Mouse (Mus musculus): ENCODE results near the gene Flii. TPM values are rescaled to one million over a fixed set of nuclear protein-coding genes. Genes with fewer than 3 reads are reported as not detected.

Flii gene
- 195 and 218 TPM in 2 replicates for polyA plus RNA-seq (2012; ENCODE audit: insufficient read depth, low replicate concordance)

GRCm38 (mm10) chr11:60726601-60727391 lies at the start of gene Flii:
Gene Flii (minus strand): TSS chr11:60727263.
- Histone ChIP-seq H3K36me3 (replicated peaks; ENCODE audit: low read length) (peaks cover 60% of the 10 kb centered on the region), H3K4me1 (peaks cover 49% of the 10 kb centered on the region), H3K27me3 (replicated peaks) (no peaks in the 10 kb centered on the region), H3K4me3 (replicated peaks) (peak within 1 kb of the TSS; percentile 99), H3K9me3 (no peaks in the 10 kb centered on the region)
- TF ChIP-seq GATA1 (IDR thresholded peaks at IDR 0.05; ENCODE audit: borderline replicate concordance, low read length): no peak
- no peak for TF ChIP-seq FLI1 (IDR thresholded peaks at IDR 0.05; ENCODE audit: low read length)

DNA sequence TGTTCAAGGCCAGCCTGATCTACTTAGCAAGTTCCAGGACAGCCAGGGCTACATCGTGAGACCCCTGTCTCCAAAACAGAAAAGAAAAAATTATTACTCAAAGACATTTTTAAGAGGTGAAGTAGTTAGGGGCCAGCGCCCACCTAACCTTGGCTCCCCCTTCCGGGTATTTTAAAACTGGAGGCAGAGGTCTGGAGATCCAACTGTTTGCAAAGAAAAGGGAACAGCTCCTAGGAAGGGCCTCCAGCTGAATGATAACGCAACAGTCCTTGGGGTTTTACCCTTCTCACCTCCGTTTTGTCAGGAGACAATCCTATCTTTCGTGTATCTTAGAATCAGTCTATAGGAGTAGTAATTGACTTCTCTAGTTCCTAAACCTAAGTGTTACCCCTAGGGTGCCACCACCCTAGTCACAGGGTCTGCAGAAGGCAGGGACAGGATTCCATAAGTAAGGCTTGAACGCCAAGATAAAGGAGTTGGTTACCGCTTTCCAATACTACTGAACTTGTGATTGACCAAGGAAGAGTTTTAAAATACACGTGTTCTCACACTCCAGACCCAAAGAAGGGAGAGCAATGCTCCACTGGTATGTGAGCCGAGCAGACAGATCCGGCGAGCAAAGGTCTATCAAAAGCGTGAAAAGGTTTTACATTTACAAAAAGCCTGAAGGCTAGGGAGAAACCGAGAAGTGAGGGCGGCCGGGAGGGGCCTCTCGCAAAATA lies 49.2 kb upstream of the Flii start:
- H3K27me3 ChIP-seq (replicated peaks): no peaks in the 10 kb centered on the region
- H3K4me3 ChIP-seq (replicated peaks): peak overlapping the region; percentile 99
- H3K4me1 ChIP-seq: peaks cover 64% of the 10 kb centered on the region
- peaks cover 31% of the 10 kb centered on the region for H3K36me3 ChIP-seq (replicated peaks; ENCODE audit: low read length)
- TF ChIP-seq FLI1 (IDR thresholded peaks at IDR 0.05; ENCODE audit: low read length) (no peak), GATA1 (IDR thresholded peaks at IDR 0.05; ENCODE audit: borderline replicate concordance, low read length) (no peak)
- no peaks in the 10 kb centered on the region for H3K9me3 ChIP-seq

DNA sequence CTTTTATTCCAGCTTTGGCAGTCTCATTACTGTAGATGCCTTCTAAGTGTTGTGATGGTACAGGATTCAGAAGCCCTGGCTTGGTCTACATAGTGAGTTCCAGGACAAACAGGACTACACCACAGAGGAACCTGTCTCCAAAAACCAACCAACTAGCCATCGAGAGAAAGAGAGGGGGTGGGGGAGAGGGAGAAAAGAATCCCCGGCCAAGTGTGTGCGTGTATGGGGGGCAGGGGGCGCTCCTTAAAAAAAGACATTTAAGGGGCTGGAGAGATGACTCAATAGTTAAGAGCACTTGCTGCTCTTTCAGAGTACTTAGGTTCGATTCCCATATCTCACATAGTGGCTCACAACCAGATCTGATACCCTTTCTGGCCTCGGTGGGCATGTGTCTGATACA lies 48.5 kb upstream of the Flii start:
- H3K4me1 ChIP-seq: peaks cover 61% of the 10 kb centered on the region
- TF ChIP-seq FLI1 (IDR thresholded peaks at IDR 0.05; ENCODE audit: low read length) (no peak), GATA1 (IDR thresholded peaks at IDR 0.05; ENCODE audit: borderline replicate concordance, low read length) (no peak)
- H3K36me3 ChIP-seq (replicated peaks; ENCODE audit: low read length): peaks cover 26% of the 10 kb centered on the region
- no peaks in the 10 kb centered on the region for H3K9me3 ChIP-seq
- peak overlapping the region; percentile 99 for H3K4me3 ChIP-seq (replicated peaks)
- H3K27me3 ChIP-seq (replicated peaks): peaks cover 2% of the 10 kb centered on the region

GRCm38 (mm10) chr11:60774841-60775240 lies 47.8 kb upstream of the Flii start:
- peaks cover 19% of the 10 kb centered on the region for H3K36me3 ChIP-seq (replicated peaks; ENCODE audit: low read length)
- peaks cover 57% of the 10 kb centered on the region for H3K4me1 ChIP-seq
- no peaks in the 10 kb centered on the region for H3K9me3 ChIP-seq
- H3K4me3 ChIP-seq (replicated peaks): peak overlapping the region; percentile 51
- TF ChIP-seq GATA1 (IDR thresholded peaks at IDR 0.05; ENCODE audit: borderline replicate concordance, low read length): no peak
- no peak for TF ChIP-seq FLI1 (IDR thresholded peaks at IDR 0.05; ENCODE audit: low read length)
- H3K27me3 ChIP-seq (replicated peaks): peaks cover 2% of the 10 kb centered on the region

GRCm38 (mm10) chr11:60774158-60774689 lies 47.2 kb upstream of the Flii start:
- peak overlapping the region; percentile 10 for H3K4me3 ChIP-seq (replicated peaks)
- H3K36me3 ChIP-seq (replicated peaks; ENCODE audit: low read length): peaks cover 13% of the 10 kb centered on the region
- no peak for TF ChIP-seq FLI1 (IDR thresholded peaks at IDR 0.05; ENCODE audit: low read length)
- no peak for TF ChIP-seq GATA1 (IDR thresholded peaks at IDR 0.05; ENCODE audit: borderline replicate concordance, low read length)
- no peaks in the 10 kb centered on the region for H3K9me3 ChIP-seq
- peaks cover 54% of the 10 kb centered on the region for H3K4me1 ChIP-seq
- H3K27me3 ChIP-seq (replicated peaks): peaks cover 2% of the 10 kb centered on the region

DNA sequence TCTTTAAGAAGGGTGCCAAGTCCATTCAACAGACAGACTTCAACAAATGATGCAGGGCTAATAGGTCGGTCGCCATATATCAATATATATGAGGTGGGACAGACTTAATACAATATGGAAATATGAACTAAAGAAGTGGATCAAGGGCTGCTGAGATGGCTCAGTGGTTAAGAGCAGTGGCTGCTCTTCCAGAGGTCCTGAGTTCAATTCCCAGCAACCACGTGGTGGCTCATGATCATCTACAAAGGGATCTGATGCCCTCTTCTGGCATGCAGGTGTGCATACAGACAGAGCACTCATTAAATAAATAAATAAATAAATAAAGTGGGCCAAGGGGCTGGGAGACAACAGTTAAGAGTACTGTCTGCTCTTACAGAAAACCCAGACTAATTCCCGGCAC lies 45.1 kb upstream of the Flii start:
- no peak for TF ChIP-seq GATA1 (IDR thresholded peaks at IDR 0.05; ENCODE audit: borderline replicate concordance, low read length)
- TF ChIP-seq FLI1 (IDR thresholded peaks at IDR 0.05; ENCODE audit: low read length): no peak
- Histone ChIP-seq H3K27me3 (replicated peaks) (peaks cover 2% of the 10 kb centered on the region), H3K9me3 (no peaks in the 10 kb centered on the region), H3K4me3 (replicated peaks) (no peak overlapping the region), H3K4me1 (peaks cover 41% of the 10 kb centered on the region), H3K36me3 (replicated peaks; ENCODE audit: low read length) (peaks cover 3% of the 10 kb centered on the region)

DNA sequence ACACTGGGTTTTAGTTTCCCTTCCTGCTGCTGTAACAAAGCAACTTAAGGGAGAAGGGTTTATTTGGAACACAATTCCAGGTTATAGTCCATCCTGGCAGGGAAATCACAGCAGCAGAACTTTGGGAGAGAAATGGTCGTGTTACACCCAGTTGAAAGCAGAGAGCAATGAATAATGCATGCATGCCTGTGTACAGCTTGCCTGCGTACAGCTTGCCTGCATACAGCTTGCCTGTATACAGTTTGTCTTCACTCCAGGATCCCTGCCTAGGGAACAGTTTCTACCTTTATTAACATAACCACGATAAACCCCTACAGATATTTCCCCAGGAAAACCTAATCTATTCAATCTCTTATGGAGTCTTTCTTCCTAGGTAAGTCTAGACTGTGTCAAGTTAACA lies 43.7 kb upstream of the Flii start:
- Histone ChIP-seq H3K4me3 (replicated peaks) (peak overlapping the region; percentile 83), H3K36me3 (replicated peaks; ENCODE audit: low read length) (peaks cover 9% of the 10 kb centered on the region), H3K9me3 (no peaks in the 10 kb centered on the region), H3K4me1 (peaks cover 34% of the 10 kb centered on the region), H3K27me3 (replicated peaks) (peaks cover 2% of the 10 kb centered on the region)
- TF ChIP-seq GATA1 (IDR thresholded peaks at IDR 0.05; ENCODE audit: borderline replicate concordance, low read length) (no peak), FLI1 (IDR thresholded peaks at IDR 0.05; ENCODE audit: low read length) (no peak)

GRCm38 (mm10) chr11:60769322-60769721 lies 42.3 kb upstream of the Flii start:
- Histone ChIP-seq H3K4me3 (replicated peaks) (peak overlapping the region; percentile 86), H3K4me1 (peaks cover 20% of the 10 kb centered on the region)

GRCm38 (mm10) chr11:60766969-60767368 lies 39.9 kb upstream of the Flii start:
- Histone ChIP-seq H3K9me3 (peaks cover 6% of the 10 kb centered on the region; the same call in 1 of the 2 replicates), H3K4me1 (peaks cover 12% of the 10 kb centered on the region), H3K4me3 (replicated peaks) (no peak overlapping the region), H3K36me3 (replicated peaks; ENCODE audit: low read length) (peaks cover 28% of the 10 kb centered on the region), H3K27me3 (replicated peaks) (peaks cover 2% of the 10 kb centered on the region)
- TF ChIP-seq FLI1 (IDR thresholded peaks at IDR 0.05; ENCODE audit: low read length) (no peak), GATA1 (IDR thresholded peaks at IDR 0.05; ENCODE audit: borderline replicate concordance, low read length) (no peak)

More at GRCm38 (mm10) chr11:60769322-60769721, 42.3 kb upstream of the Flii start:
- TF ChIP-seq FLI1 (IDR thresholded peaks at IDR 0.05; ENCODE audit: low read length) (no peak), GATA1 (IDR thresholded peaks at IDR 0.05; ENCODE audit: borderline replicate concordance, low read length) (no peak)
- Histone ChIP-seq H3K36me3 (replicated peaks; ENCODE audit: low read length) (peaks cover 18% of the 10 kb centered on the region), H3K27me3 (replicated peaks) (peaks cover 2% of the 10 kb centered on the region), H3K9me3 (peaks cover 6% of the 10 kb centered on the region; the same call in 1 of the 2 replicates)

Measured in megakaryocyte, embryonic 14.5 days (primary cell).